Mouse (Mus musculus) gastrocnemius, postnatal 25 days (tissue): Measurements from ENCODE around the gene Tacr1. TPM values are rescaled to one million over a fixed set of nuclear protein-coding genes. Genes with fewer than 3 reads are reported as not detected.

Source experiments
- DNase-seq: peaks from one replicate; pipeline ENCODE4 v3.0.0; 2022
- total RNA-seq, 2 experiments: library from RNA; stranded (reverse); gene quantifications; 1 replicate in 1 of 2; 2 replicates in 1 of 2; pipeline ENCODE4 v1.2.3; 2021

Tacr1 gene
- total RNA-seq, 2 experiments from 2014 or later, result not detected

- no peak for DNase-seq
Observed at GRCm38 (mm10) chr6:82525107-82525867, 123.2 kb downstream of the Tacr1 start.

- no peak for DNase-seq
Observed at GRCm38 (mm10) chr6:82528631-82529030, 126.5 kb downstream of the Tacr1 start.

- no peak for DNase-seq
Observed at GRCm38 (mm10) chr6:82536641-82537040, 134.5 kb downstream of the Tacr1 start.

GRCm38 (mm10) chr6:82549270-82549669 is 147.1 kb downstream of the Tacr1 start:
- DNase-seq, result no peak

GRCm38 (mm10) chr6:82575445-82575844 is 173.3 kb downstream of the Tacr1 start:
- no peak for DNase-seq

- no peak for DNase-seq
Observed at GRCm38 (mm10) chr6:82585396-82585795, 183.3 kb downstream of the Tacr1 start.

GRCm38 (mm10) chr6:82589387-82589786 is 187.3 kb downstream of the Tacr1 start:
- no peak for DNase-seq

- DNase-seq, result no peak
Observed at GRCm38 (mm10) chr6:82595461-82596090, 193.4 kb downstream of the Tacr1 start.

GRCm38 (mm10) chr6:82603228-82603627 is 201.1 kb downstream of the Tacr1 start:
- no peak for DNase-seq

- no peak for DNase-seq
Observed at GRCm38 (mm10) chr6:82603665-82604064, 201.5 kb downstream of the Tacr1 start.

GRCm38 (mm10) chr6:82604791-82605190 is 202.7 kb downstream of the Tacr1 start:
- no peak for DNase-seq

GRCm38 (mm10) chr6:82608756-82609155 is 206.6 kb downstream of the Tacr1 start:
- DNase-seq, result no peak

- DNase-seq, result no peak
Observed at GRCm38 (mm10) chr6:82609339-82609926, 207.3 kb downstream of the Tacr1 start.
